Mouse (Mus musculus) adrenal gland, postnatal 10 days (tissue): ENCODE data around the gene Col9a1. TPM values are rescaled to one million over a fixed set of nuclear protein-coding genes. Genes with fewer than 3 reads are reported as not detected.

Experiments used
- DNase-seq: peaks from one replicate; pipeline ENCODE4 v3.0.0; 2021; ENCODE audit warnings: mixed read lengths
- total RNA-seq, 2 experiments: library from RNA; stranded (reverse); gene quantifications; 2 replicates each; pipeline ENCODE4 v1.2.3; 2021

Gene Col9a1
- total RNA-seq, 2 experiments from 2014 or later, result 1.2 TPM; not detected in 1

GRCm38 (mm10) chr1:24300700-24301099 lies 123.3 kb downstream of the Col9a1 start:
- DNase-seq, result no peak

Other genes starting within 250 kb of the Col9a1 start
- gene Sdhaf4, start 172.0 kb upstream of the Col9a1 start, total RNA-seq, result 10 to 100 TPM; 62.3 to 75.4 TPM
- 10 to 100 TPM; 18.4 to 23.8 TPM for gene Fam135a, start 77.3 kb upstream of the Col9a1 start, total RNA-seq